Comparison of ENCODE assay signal across 28 mouse cellular contexts in genomic region chr5:99078375-99078774, GRCm38 (mm10). TPM values are rescaled to one million over a fixed set of nuclear protein-coding genes. Genes with fewer than 3 reads are reported as not detected.
DNase-seq lines count a peak whose midpoint lies in the region; ATAC-seq and TF ChIP-seq lines count a peak whose summit lies in the region.
"Had no signal": no experiment of that assay in that cellular context is flagged by ENCODE, and none has a peak within 500 bp of the region (broad histone marks: within the 10 kb centered on the region; RNA-seq: fewer than 3 reads in every experiment).

No protein-coding gene starts in this region.

- ATAC-seq in limb, embryonic 11.5 days (ENCODE audit: insufficient number of reproducible peaks, low FRiP score, low TSS enrichment, low read depth): no peak
- ATAC-seq: activated CD4-positive, CD25-positive, alpha-beta regulatory T cell, adult 4 months; forebrain, embryonic 15.5 days; hindbrain, postnatal 0 days; inflammation-experienced regulatory T-cells, adult 6 months had no signal

- DNase-seq in embryo, embryonic 11 days: peak; percentile 8
- no peak for DNase-seq in embryo, embryonic 10 days (ENCODE audit: low spot score)
- DNase-seq in limb, embryonic 11.5 days (ENCODE audit: low spot score): peak; percentile 18
- no peak for DNase-seq in limb, embryonic 10.5 days (ENCODE audit: low spot score)
- peak; percentile 25 for DNase-seq in NIH3T3 (ENCODE audit: low read depth)
- DNase-seq in kidney, adult 11 months: no peak
- DNase-seq in lung, postnatal 10 days: no peak
- DNase-seq: adrenal gland, postnatal 25 days; cerebellum, adult 11 months; cerebellum, adult 2 months; cerebellum, adult 9-11 months; cerebellum, postnatal 25 days; gastrocnemius, postnatal 25 days; heart, postnatal 10 days; heart, postnatal 36 days; kidney, adult 18-20 months had no signal

- H3ac ChIP-seq in myocyte (ENCODE audit: control insufficient read depth, insufficient read length): no peak overlapping the region

- no peak for TF ChIP-seq POLR2A in myocyte (IDR thresholded peaks at IDR 0.05; ENCODE audit: insufficient read length, low read depth)

- no peaks in the 10 kb centered on the region for H3K9me3 ChIP-seq in limb, embryonic 11.5 days (ENCODE audit: control insufficient read depth, low read length)
- H3K9me3 ChIP-seq in limb, embryonic 10.5 days (replicated peaks): no peaks in the 10 kb centered on the region
- H3K9me3 ChIP-seq: embryonic facial prominence, embryonic 12.5 days; forebrain, embryonic 12.5 days; forebrain, embryonic 15.5 days; heart, embryonic 12.5 days; heart, embryonic 15.5 days; hindbrain, embryonic 10.5 days; hindbrain, embryonic 13.5 days had no signal

- no peaks in the 10 kb centered on the region for H3K27me3 ChIP-seq in limb, embryonic 11.5 days (ENCODE audit: control insufficient read depth, insufficient read depth, low read length)
- H3K27me3 ChIP-seq in limb, embryonic 10.5 days (ENCODE audit: low read depth, poor library complexity, severe bottlenecking): no peaks in the 10 kb centered on the region
- no peaks in the 10 kb centered on the region for H3K27me3 ChIP-seq in myocyte (ENCODE audit: control insufficient read depth, insufficient read depth, insufficient read length)
- H3K27me3 ChIP-seq: embryonic facial prominence, embryonic 12.5 days; forebrain, embryonic 12.5 days; forebrain, embryonic 15.5 days; heart, embryonic 12.5 days; heart, embryonic 15.5 days; hindbrain, embryonic 13.5 days had no signal

- H3K4me3 ChIP-seq in limb, embryonic 11.5 days (ENCODE audit: low read depth, low read length): no peak overlapping the region
- H3K4me3 ChIP-seq in limb, embryonic 10.5 days: no peak overlapping the region
- H3K4me3 ChIP-seq in myocyte: no peak overlapping the region
- H3K4me3 ChIP-seq: embryonic facial prominence, embryonic 12.5 days; erythroblast, embryonic 14.5 days; forebrain, embryonic 12.5 days; forebrain, embryonic 15.5 days; heart, embryonic 12.5 days; heart, embryonic 15.5 days; hindbrain, embryonic 10.5 days; hindbrain, embryonic 13.5 days had no signal

- H3K4me2 ChIP-seq in limb, embryonic 11.5 days (ENCODE audit: low read depth, severe bottlenecking): no peak overlapping the region
- H3K4me2 ChIP-seq in myocyte (ENCODE audit: low read depth): peak overlapping the region; percentile 51
- H3K4me2 ChIP-seq: embryonic facial prominence, embryonic 12.5 days; forebrain, embryonic 12.5 days; forebrain, embryonic 15.5 days; heart, embryonic 12.5 days; heart, embryonic 15.5 days; hindbrain, embryonic 13.5 days had no signal

- H3K27ac ChIP-seq in limb, embryonic 11.5 days (replicated peaks; ENCODE audit: low read depth, low read length): no peak overlapping the region
- no peak overlapping the region for H3K27ac ChIP-seq in limb, embryonic 10.5 days
- H3K27ac ChIP-seq: embryonic facial prominence, embryonic 12.5 days; forebrain, embryonic 12.5 days; forebrain, embryonic 15.5 days; heart, embryonic 15.5 days; hindbrain, embryonic 10.5 days; hindbrain, embryonic 13.5 days; hindbrain, postnatal 0 days had no signal

- no peak overlapping the region for H3K9ac ChIP-seq in limb, embryonic 11.5 days (ENCODE audit: low read length)
- H3K9ac ChIP-seq: embryonic facial prominence, embryonic 12.5 days; forebrain, embryonic 12.5 days; forebrain, embryonic 15.5 days; heart, embryonic 12.5 days; heart, embryonic 15.5 days; hindbrain, embryonic 13.5 days had no signal

- no peaks in the 10 kb centered on the region for H3K79me2 ChIP-seq in myocyte (ENCODE audit: control insufficient read depth, insufficient read depth)

- H3K36me3 ChIP-seq in limb, embryonic 11.5 days (ENCODE audit: control insufficient read depth, insufficient read depth, low read length): no peaks in the 10 kb centered on the region
- no peaks in the 10 kb centered on the region for H3K36me3 ChIP-seq in limb, embryonic 10.5 days
- no peaks in the 10 kb centered on the region for H3K36me3 ChIP-seq in myocyte (ENCODE audit: control insufficient read depth, insufficient read depth)
- H3K36me3 ChIP-seq: embryonic facial prominence, embryonic 12.5 days; forebrain, embryonic 12.5 days; forebrain, embryonic 15.5 days; heart, embryonic 12.5 days; heart, embryonic 15.5 days; hindbrain, embryonic 10.5 days; hindbrain, embryonic 13.5 days had no signal

- H3K4me1 ChIP-seq in limb, embryonic 11.5 days (ENCODE audit: control insufficient read depth, insufficient read depth, low read length): 0 out of 2 replicates have a peak, but pooled peaks cover 5% of the 10 kb centered on the region
- peaks cover 9% of the 10 kb centered on the region for H3K4me1 ChIP-seq in limb, embryonic 10.5 days
- H3K4me1 ChIP-seq: embryonic facial prominence, embryonic 12.5 days; forebrain, embryonic 12.5 days; forebrain, embryonic 15.5 days; heart, embryonic 12.5 days; heart, embryonic 15.5 days; hindbrain, embryonic 13.5 days had no signal

- WGBS in limb, embryonic 11.5 days: 75% methylated on average over 2 of the region's 2 CpGs
- WGBS in limb, embryonic 10.5 days: 71% methylated on average over 2 of the region's 2 CpGs

TF ChIP-seq in myocyte, 11 proteins besides CTCF, POLR2A, EP300 and RAD21:
- TF ChIP-seq CEBPB (IDR thresholded peaks at IDR 0.05; ENCODE audit: insufficient read depth, poor library complexity, severe bottlenecking) (no peak), REST (IDR thresholded peaks at IDR 0.05; ENCODE audit: insufficient read depth, insufficient read length) (no peak), SRF (IDR thresholded peaks at IDR 0.05; ENCODE audit: control insufficient read depth, insufficient read length, low read depth) (no peak), TCF3 (IDR thresholded peaks at IDR 0.05; ENCODE audit: insufficient read length, low read depth) (no peak), POLR2AphosphoS2 (IDR thresholded peaks at IDR 0.05; ENCODE audit: insufficient read length, low read depth) (no peak), MAX (IDR thresholded peaks at IDR 0.05; ENCODE audit: low read depth) (no peak), E2F4 (IDR thresholded peaks at IDR 0.05; ENCODE audit: insufficient read depth) (no peak), MYOD1 (IDR thresholded peaks at IDR 0.05; ENCODE audit: control insufficient read depth in 1 of 3, insufficient read length in 2 of 3, low read depth in 2 of 3) (no peak), USF1 (IDR thresholded peaks at IDR 0.05; ENCODE audit: low read depth) (no peak)

RNA-seq across cellular contexts. Expression of gene Prkg2, which starts 41.2 kb away (rescaled TPM):
- 1.7 TPM in 2 replicates for polyA plus RNA-seq in limb, embryonic 11.5 days (2014; fragmentation: Nextera tagmentation; extraction: Ambion mirVana)
- 1.1 and 1.2 TPM in 2 replicates for polyA plus RNA-seq in limb, embryonic 10.5 days (2016; fragmentation: Nextera tagmentation; extraction: Ambion mirVana)
- 22.8 TPM for polyA plus RNA-seq in myocyte (2012; fragmentation: generic; extraction: Trizol)
- polyA plus RNA-seq: activated CD4-positive, CD25-positive, alpha-beta regulatory T cell, adult 4 months; erythroblast, embryonic 14.5 days; inflammation-experienced regulatory T-cells, adult 6 months had no signal

Comparison
In these comparisons a context has a peak if more than half of its experiments do, and no peak if none do; other contexts are left out.
1. DNase-seq: peak in embryo, embryonic 11 days (single experiment), limb, embryonic 11.5 days (single experiment) and NIH3T3 (single experiment); none in embryo, embryonic 10 days (single experiment), limb, embryonic 10.5 days (single experiment), kidney, adult 11 months (single experiment) and lung, postnatal 10 days (single experiment).